Mouse (Mus musculus) layer of hippocampus, adult 9-11 months (tissue): ENCODE measurements around the gene Dcxr.
"Not testable (repeated sequence)": the region's sequence is repeated elsewhere in the genome, so short reads cannot be mapped to it uniquely, and the experiment has no call there.

ENCODE experiments used
- DNase-seq: peaks from one replicate; pipeline ENCODE4 v3.0.0; 2022

Gene Dcxr

GRCm38 (mm10) chr11:120706120-120706519, 21.0 kb downstream of the Dcxr start:
- no peak for DNase-seq

GRCm38 (mm10) chr11:120704486-120705325, 22.4 kb downstream of the Dcxr start:
- DNase-seq, result no peak

- DNase-seq, result no peak
Observed at GRCm38 (mm10) chr11:120703696-120704454, 23.2 kb downstream of the Dcxr start.

- DNase-seq, result no peak
Observed at GRCm38 (mm10) chr11:120697741-120698140, 29.3 kb downstream of the Dcxr start.

- DNase-seq, result no peak
Observed at GRCm38 (mm10) chr11:120696568-120696967, 30.5 kb downstream of the Dcxr start.

- DNase-seq, result no peak
Observed at GRCm38 (mm10) chr11:120695641-120696040, 31.4 kb downstream of the Dcxr start.

- no peak for DNase-seq
Observed at GRCm38 (mm10) chr11:120695184-120695583, 31.9 kb downstream of the Dcxr start.

GRCm38 (mm10) chr11:120693461-120693860, 33.6 kb downstream of the Dcxr start:
- no peak for DNase-seq

GRCm38 (mm10) chr11:120692471-120693011, 34.5 kb downstream of the Dcxr start:
- no peak for DNase-seq

GRCm38 (mm10) chr11:120689365-120689764, 37.7 kb downstream of the Dcxr start:
- DNase-seq, result no peak

GRCm38 (mm10) chr11:120686650-120687272, 40.3 kb downstream of the Dcxr start:
- DNase-seq, result no peak

GRCm38 (mm10) chr11:120684660-120685059, 42.4 kb downstream of the Dcxr start:
- no peak for DNase-seq

- no peak for DNase-seq
Observed at GRCm38 (mm10) chr11:120684086-120684485, 43.0 kb downstream of the Dcxr start.

- DNase-seq, result no peak
Observed at GRCm38 (mm10) chr11:120683536-120683935, 43.5 kb downstream of the Dcxr start.

- no peak for DNase-seq
Observed at GRCm38 (mm10) chr11:120682683-120683082, 44.4 kb downstream of the Dcxr start.

GRCm38 (mm10) chr11:120679909-120680308, 47.2 kb downstream of the Dcxr start:
- DNase-seq, result no peak

- DNase-seq, result no peak
Observed at GRCm38 (mm10) chr11:120676951-120677350, 50.1 kb downstream of the Dcxr start.

- DNase-seq, result not testable (repeated sequence)
Observed at GRCm38 (mm10) chr11:120675875-120676274, 51.2 kb downstream of the Dcxr start.
